Mouse (Mus musculus): Measurements from ENCODE around the gene Fgfr2. TPM values are rescaled to one million over a fixed set of nuclear protein-coding genes. Genes with fewer than 3 reads are reported as not detected.

Fgfr2 gene
- polyA plus RNA-seq, 1 experiment from 2014 or later, result 39.4 TPM

DNA sequence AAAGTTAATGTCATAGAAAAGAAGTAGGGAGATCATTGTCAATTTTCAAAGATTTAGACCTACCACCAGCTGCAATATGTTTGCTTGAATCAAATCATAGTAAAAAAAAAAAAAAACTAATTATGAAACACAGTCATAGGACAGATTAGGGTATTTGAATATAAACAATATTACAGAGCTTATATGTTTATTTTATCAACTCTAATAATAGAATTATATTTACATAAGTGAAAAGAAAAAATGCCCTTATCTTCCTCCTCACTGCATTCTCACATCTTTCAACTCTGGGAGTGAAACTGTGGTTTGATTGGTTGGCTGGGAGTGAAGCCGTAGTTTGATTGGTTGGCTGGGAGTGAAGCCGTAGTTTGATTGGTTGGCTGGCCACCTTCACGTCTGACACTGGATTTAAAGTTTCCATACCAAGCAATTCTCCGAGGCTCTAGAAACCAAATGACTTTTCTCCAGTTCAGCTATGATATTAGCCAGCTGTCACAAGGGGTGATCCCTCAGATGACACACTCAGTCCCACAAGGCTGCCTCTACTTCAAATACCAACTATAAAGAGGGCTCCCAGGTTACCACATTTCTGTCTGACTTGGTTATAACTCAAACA is 941.5 kb downstream of the Fgfr2 start:
- no peak for ATAC-seq
- Histone ChIP-seq H3K9me3 (no peaks in the 10 kb centered on the region), H3K4me1 (replicated peaks) (peaks cover 9% of the 10 kb centered on the region; the same call in 1 of the 2 replicates), H3K27ac (no peak overlapping the region), H3K9ac (replicated peaks) (no peak overlapping the region), H3K4me3 (replicated peaks) (no peak overlapping the region), H3K4me2 (replicated peaks) (no peak overlapping the region), H3K36me3 (no peaks in the 10 kb centered on the region), H3K27me3 (no peaks in the 10 kb centered on the region)
- WGBS, result 95% methylated on average over 4 of the region's 4 CpGs

DNA sequence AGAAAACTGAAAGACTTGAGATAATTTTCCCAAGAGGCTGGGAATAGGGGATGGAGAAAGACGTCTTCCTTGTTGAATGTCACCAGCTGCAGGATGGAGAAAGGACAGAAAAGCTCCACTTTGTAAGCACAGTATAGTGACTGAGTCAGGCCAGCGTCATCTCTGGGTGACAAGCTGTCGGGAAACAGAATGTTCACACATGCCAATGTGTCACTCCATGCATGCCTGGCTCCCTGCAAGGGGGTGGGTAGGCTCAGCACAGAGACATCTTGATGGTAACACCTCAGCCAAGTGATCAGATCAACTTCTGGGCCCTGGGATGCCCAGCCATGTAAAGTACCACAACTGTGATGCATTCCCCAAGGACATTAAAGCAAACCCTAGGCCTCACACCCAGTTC is 942.1 kb downstream of the Fgfr2 start:
- ATAC-seq, result no peak
- Histone ChIP-seq H3K36me3 (no peaks in the 10 kb centered on the region), H3K27ac (no peak overlapping the region), H3K4me1 (replicated peaks) (peaks cover 9% of the 10 kb centered on the region; the same call in 1 of the 2 replicates), H3K27me3 (no peaks in the 10 kb centered on the region), H3K4me3 (replicated peaks) (no peak overlapping the region), H3K4me2 (replicated peaks) (no peak overlapping the region), H3K9me3 (no peaks in the 10 kb centered on the region), H3K9ac (replicated peaks) (no peak overlapping the region)
- WGBS, result 94% methylated on average over 3 of the region's 3 CpGs

DNA sequence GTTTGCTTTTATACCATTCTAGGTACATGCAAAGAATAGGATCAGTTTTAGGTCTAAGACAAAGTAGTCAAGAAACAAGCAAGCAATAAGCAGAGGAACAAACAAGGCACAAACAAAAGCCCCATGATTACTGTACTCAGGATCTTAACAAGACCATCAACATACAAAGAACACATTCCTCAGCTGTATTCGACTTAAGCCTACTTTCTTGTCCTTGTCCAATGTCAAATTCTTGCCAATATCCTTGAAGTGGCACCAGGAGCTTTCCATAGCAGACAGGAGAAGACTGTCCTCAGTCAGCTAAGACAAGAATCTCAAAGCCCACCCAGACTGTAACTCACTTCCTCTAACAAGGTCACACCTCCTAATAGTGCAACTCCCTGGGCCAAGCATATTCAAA is 944.1 kb downstream of the Fgfr2 start:
- WGBS, result 55% methylated on average over 1 of the region's 1 CpGs
- no peak overlapping the region for H3K4me3 ChIP-seq (replicated peaks)
- no peak for ATAC-seq

DNA sequence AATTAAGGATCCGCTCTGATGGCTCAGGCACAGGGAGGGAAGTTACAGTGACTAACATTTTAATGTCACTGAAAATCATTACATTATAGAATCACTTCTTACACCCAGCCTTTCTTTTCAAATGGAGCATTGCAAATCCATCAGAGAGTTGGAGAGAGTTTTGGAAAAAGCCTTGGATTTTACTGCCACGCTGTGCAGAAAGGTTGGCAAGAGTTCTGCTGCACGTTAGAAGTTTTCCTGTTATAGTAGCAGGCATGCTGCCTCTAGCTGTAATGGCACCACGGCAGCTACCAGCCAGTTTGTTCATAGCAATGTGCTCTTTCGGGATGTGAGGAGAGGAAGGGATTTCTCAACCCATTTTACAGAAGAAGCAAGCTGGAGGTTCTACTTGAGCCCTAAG is 948.4 kb downstream of the Fgfr2 start:
- WGBS, result 87% methylated on average over 5 of the region's 5 CpGs

More for the DNA sequence above, 944.1 kb downstream of the Fgfr2 start:
- H3K9me3 ChIP-seq, result no peaks in the 10 kb centered on the region
- no peaks in the 10 kb centered on the region for H3K27me3 ChIP-seq
- H3K9ac ChIP-seq (replicated peaks), result no peak overlapping the region
- H3K4me1 ChIP-seq (replicated peaks), result peaks cover 4% of the 10 kb centered on the region; the same call in 1 of the 2 replicates
- H3K27ac ChIP-seq, result no peak overlapping the region
- H3K4me2 ChIP-seq (replicated peaks), result no peak overlapping the region
- H3K36me3 ChIP-seq, result no peaks in the 10 kb centered on the region

DNA sequence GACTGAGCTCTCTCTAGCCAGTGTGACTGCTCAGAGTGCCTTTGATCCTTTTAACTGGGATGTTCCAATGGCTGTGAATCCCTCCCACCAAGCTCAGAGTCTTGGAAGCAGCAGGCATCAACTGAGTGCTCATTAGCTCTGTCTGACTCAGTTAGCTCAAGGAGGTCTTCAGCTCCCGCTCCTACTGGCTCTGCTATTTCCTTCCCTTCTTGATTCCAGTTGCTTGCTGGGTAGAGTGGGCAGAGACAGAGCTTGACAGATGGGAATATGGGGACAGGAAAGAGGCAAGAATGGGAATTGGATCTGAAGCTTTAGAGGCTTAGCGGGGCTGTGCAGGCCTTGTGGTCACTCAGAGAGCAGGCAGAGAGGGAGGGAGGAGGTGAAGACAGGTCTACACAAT is 948.9 kb downstream of the Fgfr2 start:
- no peak overlapping the region for H3K4me2 ChIP-seq (replicated peaks)
- H3K36me3 ChIP-seq, result no peaks in the 10 kb centered on the region
- no peak overlapping the region for H3K9ac ChIP-seq (replicated peaks)
- no peak for ATAC-seq
- no peak overlapping the region for H3K4me3 ChIP-seq (replicated peaks)
- peaks cover 6% of the 10 kb centered on the region for H3K4me1 ChIP-seq (replicated peaks)
- H3K27me3 ChIP-seq, result no peaks in the 10 kb centered on the region
- no peak overlapping the region for H3K27ac ChIP-seq
- WGBS, result 78% methylated on average over 2 of the region's 2 CpGs
- H3K9me3 ChIP-seq, result no peaks in the 10 kb centered on the region; the same call in 1 of the 2 replicates

More for the DNA sequence above, 948.4 kb downstream of the Fgfr2 start:
- H3K9me3 ChIP-seq, result no peaks in the 10 kb centered on the region; the same call in 1 of the 2 replicates
- no peak overlapping the region for H3K9ac ChIP-seq (replicated peaks)
- no peaks in the 10 kb centered on the region for H3K36me3 ChIP-seq
- H3K27me3 ChIP-seq, result no peaks in the 10 kb centered on the region
- no peak overlapping the region for H3K27ac ChIP-seq
- H3K4me3 ChIP-seq (replicated peaks), result no peak overlapping the region
- no peak overlapping the region for H3K4me2 ChIP-seq (replicated peaks)
- H3K4me1 ChIP-seq (replicated peaks), result peaks cover 4% of the 10 kb centered on the region
- no peak for ATAC-seq

DNA sequence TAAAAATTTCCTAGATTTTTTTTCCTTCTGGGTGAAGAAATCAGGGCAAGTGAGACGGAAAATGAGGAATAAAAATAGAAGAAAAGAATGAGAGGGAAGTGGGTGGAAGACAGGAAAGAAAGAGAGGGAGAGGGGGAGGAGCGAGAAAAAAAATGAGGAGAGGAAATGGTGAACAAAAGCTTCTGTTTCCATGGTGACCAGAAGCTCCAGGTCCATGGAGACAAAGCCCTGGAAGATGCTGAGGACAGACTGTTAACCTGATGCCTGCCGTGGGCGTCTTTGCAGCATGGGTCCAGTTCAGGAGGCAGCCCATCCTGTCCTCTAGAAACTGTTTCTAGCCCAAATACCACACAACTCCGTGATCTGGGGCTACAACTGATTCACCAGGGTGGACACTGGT is 950.9 kb downstream of the Fgfr2 start:
- Histone ChIP-seq H3K9ac (replicated peaks) (no peak overlapping the region), H3K4me1 (replicated peaks) (peaks cover 6% of the 10 kb centered on the region), H3K4me2 (replicated peaks) (no peak overlapping the region), H3K27me3 (no peaks in the 10 kb centered on the region), H3K27ac (peak overlapping the region; percentile 9; the same call in 1 of the 2 replicates), H3K4me3 (replicated peaks) (no peak overlapping the region), H3K36me3 (no peaks in the 10 kb centered on the region), H3K9me3 (no peaks in the 10 kb centered on the region; the same call in 1 of the 2 replicates)
- 0 out of 2 replicates have a peak, but pooled peaks have one; percentile 37 for ATAC-seq
- WGBS, result 58% methylated on average over 5 of the region's 5 CpGs

DNA sequence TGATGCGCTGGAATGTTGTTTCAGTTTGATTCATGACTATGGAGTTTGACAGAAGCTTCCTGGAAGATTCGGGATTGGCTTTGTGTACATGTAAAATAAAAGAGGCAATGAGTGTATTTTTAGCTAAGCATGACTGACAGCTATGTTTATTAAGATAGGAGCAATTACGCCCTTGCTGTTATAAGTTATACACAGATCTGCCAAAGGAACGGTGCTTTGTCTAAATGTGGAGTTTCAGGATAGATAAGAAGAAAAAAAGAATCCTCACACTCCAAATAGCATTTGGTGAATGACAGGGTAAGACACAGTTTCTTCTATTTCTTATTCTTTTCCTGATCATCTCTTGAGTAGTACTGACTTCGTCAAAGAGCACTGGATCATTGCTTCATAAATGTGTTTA is 951.4 kb downstream of the Fgfr2 start:
- no peak for ATAC-seq
- 82% methylated on average over 5 of the region's 5 CpGs for WGBS
- H3K36me3 ChIP-seq, result no peaks in the 10 kb centered on the region

DNA sequence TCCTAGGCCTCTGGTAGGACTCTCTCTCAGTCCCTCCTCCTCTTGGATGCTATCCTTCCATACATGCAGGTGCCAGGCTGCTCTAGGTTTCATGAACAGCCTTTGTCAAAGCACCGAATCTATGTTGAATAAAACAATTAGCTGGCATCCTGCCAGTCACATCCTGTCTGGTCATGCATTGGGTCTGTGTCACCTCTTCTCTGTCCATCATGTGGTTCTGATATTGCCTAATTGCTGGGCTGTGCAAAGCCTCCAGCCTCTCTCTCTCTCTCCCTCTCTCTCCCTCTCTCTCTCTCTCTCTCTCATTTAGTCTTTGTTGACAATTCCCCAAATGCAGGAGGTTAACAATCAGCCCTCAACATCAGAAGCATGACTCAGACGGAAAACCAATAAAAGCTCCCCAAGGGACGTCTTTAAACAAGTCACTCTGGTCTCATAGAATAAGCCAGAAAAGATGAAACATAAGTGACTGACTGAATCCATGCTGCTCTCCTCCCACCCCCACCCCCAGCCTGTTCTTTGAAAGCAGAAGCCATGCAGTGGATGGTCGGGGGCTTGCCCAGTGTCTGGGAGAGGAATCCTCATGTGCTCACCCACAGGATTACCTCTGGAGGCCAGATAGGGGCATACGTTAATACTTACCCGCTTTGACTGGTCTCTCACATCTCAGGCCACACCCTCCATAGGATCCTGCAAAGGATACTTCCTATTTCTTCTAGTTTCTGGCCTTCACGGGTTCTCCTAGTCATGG is 953.6 kb downstream of the Fgfr2 start:
- peak; percentile 75 for ATAC-seq
- Histone ChIP-seq H3K36me3 (no peaks in the 10 kb centered on the region), H3K27me3 (no peaks in the 10 kb centered on the region), H3K4me1 (replicated peaks) (peaks cover 6% of the 10 kb centered on the region), H3K4me2 (replicated peaks) (no peak overlapping the region), H3K4me3 (replicated peaks) (no peak overlapping the region), H3K27ac (peak overlapping the region; percentile 8), H3K9me3 (no peaks in the 10 kb centered on the region; the same call in 1 of the 2 replicates), H3K9ac (replicated peaks) (no peak overlapping the region)
- WGBS, result 44% methylated on average over 7 of the region's 7 CpGs

More for the DNA sequence above, 951.4 kb downstream of the Fgfr2 start:
- H3K9me3 ChIP-seq, result no peaks in the 10 kb centered on the region; the same call in 1 of the 2 replicates
- H3K9ac ChIP-seq (replicated peaks), result no peak overlapping the region
- no peak overlapping the region for H3K4me2 ChIP-seq (replicated peaks)
- H3K27ac ChIP-seq, result peak overlapping the region; percentile 25; the same call in 1 of the 2 replicates
- no peaks in the 10 kb centered on the region for H3K27me3 ChIP-seq
- H3K4me1 ChIP-seq (replicated peaks), result peaks cover 6% of the 10 kb centered on the region
- no peak overlapping the region for H3K4me3 ChIP-seq (replicated peaks)

DNA sequence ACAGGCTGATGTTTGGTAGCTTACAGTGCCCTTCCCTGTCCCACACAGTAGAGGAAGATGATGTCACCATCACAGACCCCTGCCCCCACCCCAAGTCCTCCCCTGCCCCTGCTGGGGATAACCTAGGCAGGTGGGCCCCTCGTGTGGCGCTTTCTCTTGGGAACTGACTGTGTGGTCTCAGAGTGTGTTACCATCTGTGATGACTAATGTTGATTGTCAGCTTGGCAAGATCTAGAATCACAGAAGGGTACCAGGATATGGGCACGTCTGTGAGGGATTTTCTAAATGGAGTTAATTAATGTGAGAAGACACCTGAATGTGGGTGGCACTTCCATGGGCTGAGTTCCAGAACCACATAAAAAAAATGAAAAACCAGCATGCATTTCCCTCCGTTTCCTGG is 955.9 kb downstream of the Fgfr2 start:
- Histone ChIP-seq H3K36me3 (no peaks in the 10 kb centered on the region), H3K27me3 (no peaks in the 10 kb centered on the region)
- no peak for ATAC-seq

DNA sequence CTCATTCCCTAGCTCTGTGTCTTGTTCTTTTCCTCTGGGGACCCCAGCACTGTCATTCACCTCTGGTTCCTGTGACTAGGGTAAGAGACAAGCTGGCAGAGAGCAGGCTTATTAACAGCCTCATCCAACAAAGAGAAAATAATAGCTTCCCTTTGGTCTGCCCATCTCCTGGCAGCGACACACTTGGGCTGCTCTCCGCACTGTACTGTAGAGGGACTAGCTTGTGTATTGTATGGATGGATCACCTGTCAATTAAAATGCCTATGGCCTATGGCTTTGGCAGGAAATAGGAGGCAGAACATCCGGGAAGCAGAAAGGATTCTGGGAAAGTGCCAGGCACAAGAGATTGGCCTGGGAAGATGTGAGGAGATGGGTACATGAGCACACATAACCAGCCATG is 960.9 kb downstream of the Fgfr2 start:
- H3K27ac ChIP-seq, result 0 out of 2 replicates have a peak overlapping the region, but pooled peaks have one; percentile 12
- H3K27me3 ChIP-seq, result no peaks in the 10 kb centered on the region
- H3K36me3 ChIP-seq, result no peaks in the 10 kb centered on the region
- WGBS, result 68% methylated on average over 3 of the region's 3 CpGs
- no peak overlapping the region for H3K4me2 ChIP-seq (replicated peaks)
- peak; percentile 82 for ATAC-seq
- peaks cover 11% of the 10 kb centered on the region for H3K4me1 ChIP-seq (replicated peaks)
- no peak overlapping the region for H3K9ac ChIP-seq (replicated peaks)
- no peak overlapping the region for H3K4me3 ChIP-seq (replicated peaks)
- no peaks in the 10 kb centered on the region for H3K9me3 ChIP-seq

More for the DNA sequence above, 955.9 kb downstream of the Fgfr2 start:
- no peak overlapping the region for H3K4me3 ChIP-seq (replicated peaks)
- no peak overlapping the region for H3K9ac ChIP-seq (replicated peaks)
- H3K9me3 ChIP-seq, result no peaks in the 10 kb centered on the region; the same call in 1 of the 2 replicates
- no peak overlapping the region for H3K27ac ChIP-seq
- no peak overlapping the region for H3K4me2 ChIP-seq (replicated peaks)
- H3K4me1 ChIP-seq (replicated peaks), result peaks cover 6% of the 10 kb centered on the region
- 73% methylated on average over 4 of the region's 4 CpGs for WGBS

DNA sequence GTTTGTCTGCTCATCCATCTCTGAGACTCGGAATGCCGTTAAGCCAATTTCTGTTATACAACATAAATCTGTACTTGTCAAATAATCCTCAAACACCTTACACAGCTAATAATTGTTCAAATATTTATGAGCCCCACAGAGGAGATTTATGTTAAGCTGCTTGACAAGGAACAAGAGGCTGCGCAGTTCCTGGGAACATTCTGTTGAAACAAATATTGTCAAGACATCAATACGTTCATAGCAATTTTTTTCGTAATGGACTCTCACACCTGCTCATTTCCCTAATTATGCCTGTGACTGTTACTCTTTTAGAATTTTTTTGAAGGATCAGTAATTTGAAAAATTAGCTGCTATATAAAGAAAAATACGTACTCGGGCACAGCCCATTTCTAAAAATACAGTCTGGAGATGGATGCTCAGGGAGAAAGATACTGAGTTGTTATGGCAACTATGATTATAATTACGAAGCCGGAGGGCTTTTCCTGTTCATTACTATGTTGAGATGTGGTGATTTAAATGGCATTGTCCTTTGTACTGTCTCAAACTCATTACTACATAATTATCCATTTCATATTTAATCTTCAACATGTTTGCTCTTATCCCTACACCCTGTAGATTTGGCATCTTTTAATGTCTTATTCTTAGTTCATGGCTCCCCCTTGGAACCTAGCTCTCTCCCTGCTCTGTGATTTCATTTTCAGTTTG is 964.7 kb downstream of the Fgfr2 start:
- ATAC-seq, result peak; percentile 24; the same call in 1 of the 2 replicates
- Histone ChIP-seq H3K4me2 (replicated peaks) (no peak overlapping the region), H3K27ac (peak overlapping the region; percentile 75), H3K36me3 (no peaks in the 10 kb centered on the region), H3K27me3 (peaks cover 28% of the 10 kb centered on the region), H3K4me1 (replicated peaks) (peaks cover 32% of the 10 kb centered on the region), H3K9ac (replicated peaks) (no peak overlapping the region), H3K9me3 (no peaks in the 10 kb centered on the region), H3K4me3 (replicated peaks) (no peak overlapping the region)
- WGBS, result 55% methylated on average over 9 of the region's 9 CpGs

Data from midbrain, embryonic 13.5 days (tissue).